Mouse (Mus musculus) cerebellum, adult (tissue): ENCODE results near the gene Smarcad1.

Source experiments
- ATAC-seq: cut with Nextera tagmentation; 2 replicates; pipeline ENCODE4 v1.9.2; 2017; ENCODE audit warnings: mild to moderate bottlenecking, moderate library complexity, mixed read lengths; ENCODE audit not compliant: insufficient number of reproducible peaks, low FRiP score, low TSS enrichment

Smarcad1 gene

DNA sequence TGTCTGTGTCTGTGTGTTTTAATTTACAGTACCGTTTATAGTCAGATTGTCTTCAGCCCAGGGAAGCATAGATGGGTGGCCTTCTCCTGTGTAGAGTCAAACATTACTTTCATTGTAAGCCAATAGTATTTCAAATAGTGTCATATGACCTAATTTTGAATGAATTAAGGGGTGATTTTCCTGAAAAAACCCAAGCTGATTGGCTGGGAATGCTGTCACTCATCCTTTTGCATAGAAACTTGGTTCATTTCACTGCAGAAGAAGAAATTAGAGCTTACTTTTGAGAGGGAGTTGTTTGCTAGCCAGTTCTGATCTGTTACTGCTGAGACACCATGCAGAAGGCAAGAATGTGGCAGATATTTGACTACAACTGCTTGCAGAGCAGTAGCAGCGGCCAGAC, 32.8 kb downstream of the Smarcad1 start:
- no peak for ATAC-seq

DNA sequence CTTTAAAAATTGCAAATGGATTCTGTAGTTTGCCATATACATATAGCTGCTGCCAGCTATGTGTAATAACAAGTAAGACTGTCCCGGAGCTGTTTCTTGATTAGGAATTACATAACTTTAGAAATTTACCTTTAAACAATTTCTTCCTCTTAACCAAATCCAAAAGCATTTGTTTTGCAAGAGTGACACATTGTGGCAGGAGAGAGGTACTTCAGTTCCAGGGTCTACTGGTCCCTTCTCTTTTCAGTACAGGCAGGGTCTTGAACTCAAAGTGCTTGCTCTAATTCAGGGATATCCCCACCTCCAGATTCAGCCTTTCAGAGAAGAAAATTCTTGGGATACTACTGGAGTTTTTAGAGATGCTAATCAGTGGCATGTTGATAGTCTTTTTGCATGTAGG, 36.8 kb downstream of the Smarcad1 start:
- ATAC-seq: no peak

DNA sequence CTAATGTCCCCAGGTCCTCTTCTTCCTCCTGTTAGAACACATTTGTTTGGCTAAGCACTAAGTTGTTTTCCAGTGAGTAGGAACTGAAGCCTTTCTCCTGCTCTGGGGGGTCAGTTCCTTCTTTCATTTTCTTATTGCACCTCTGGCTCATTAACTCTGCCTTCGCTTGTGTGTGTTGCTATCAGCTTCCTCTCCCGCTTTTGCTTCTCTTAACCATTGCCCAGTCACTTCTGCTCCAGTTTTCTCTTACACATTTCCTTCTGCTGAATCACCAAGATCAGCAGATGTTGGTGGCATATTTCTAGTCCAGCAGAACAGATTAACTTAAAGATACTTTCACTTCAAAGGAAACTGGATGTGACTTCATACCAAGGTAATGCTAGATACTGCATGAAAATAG, 72.5 kb downstream of the Smarcad1 start:
- no peak for ATAC-seq

DNA sequence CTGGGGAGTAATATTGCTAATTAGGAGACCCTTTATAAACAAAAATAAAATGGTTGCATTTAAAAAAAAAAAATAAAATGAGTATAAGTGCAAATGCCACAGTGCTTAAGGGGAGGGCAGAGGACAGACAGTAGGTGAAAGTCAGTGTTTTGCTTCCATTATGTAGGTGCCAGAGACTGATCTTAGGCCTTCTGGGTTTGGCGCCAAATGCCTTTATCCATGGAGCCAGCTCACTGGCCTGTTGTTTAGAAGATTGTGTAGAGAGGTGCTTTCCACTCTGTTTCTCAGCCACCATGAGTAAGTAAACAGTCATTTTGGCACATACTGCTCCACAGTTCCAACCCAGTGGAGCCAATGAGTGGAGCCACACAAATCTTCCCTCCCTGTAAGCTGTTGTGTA, 75.2 kb downstream of the Smarcad1 start:
- no peak for ATAC-seq

DNA sequence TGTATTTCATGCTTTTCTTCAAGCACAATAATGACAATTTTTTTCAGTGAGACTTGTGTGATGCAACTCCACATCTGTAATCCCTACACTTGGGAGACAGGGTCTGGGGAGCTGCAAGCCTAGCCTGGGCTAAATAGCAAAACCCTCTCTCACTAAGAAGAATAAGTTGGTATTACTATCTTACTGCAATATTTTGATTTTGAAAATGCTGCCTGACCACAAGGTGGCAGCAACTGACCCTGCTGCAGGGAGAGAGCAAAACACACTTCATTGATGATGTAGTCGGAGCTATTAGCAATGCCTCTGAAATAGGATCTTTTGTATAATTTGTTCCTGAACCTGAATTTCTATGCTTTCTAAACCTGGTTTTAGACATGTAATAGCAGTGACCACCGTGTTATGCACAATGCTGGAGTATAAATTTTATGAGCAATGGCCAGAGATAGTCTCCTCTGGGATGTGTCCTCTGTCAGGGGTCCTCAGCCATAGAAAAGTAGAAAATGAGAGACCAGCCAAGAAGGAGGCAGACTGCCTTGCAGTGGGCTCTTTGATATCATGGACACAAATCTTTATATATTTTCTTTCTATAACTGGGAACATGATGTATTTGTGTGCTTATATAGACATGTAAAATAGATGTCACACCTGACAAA, 83.8 kb downstream of the Smarcad1 start:
- peak; percentile 50; the same call in 1 of the 2 replicates for ATAC-seq

DNA sequence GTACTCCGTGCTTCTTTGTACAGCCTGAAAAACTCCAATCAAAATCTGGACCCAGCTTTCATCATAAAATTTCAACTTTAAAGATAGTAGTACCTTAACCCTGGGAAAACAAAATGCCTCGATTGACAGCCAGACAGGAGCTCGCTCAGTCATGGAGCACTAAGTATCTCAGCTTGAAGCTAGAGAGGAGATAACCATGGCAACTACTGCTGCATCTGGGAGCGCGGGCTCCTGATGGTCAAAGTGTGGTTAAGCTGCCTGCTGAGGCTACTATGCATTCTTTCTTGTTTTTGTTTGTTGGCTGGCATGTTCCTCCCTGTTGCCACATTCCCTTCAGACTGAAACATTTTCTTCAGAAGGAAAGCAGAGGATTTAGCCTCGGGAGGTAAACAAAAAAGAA, 90.0 kb downstream of the Smarcad1 start:
- no peak for ATAC-seq

DNA sequence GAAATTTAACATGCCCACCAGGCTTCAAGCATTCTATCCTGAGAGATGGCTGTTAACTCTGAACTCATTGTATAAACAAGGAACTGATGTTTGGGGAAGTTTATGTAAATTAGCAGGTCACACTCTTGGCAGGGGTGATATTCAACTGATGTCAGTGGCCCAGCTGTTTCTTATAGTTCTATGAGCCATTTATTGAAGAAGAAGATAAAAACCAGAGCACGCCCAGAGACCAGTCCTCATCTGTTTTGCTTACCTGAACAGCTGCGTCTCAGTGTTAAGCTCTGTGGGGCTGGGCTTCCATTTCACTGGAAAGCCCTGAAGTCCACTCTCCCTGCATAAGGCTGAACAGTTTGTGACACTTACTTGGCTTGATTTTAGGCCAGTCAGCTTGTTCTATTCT, 95.4 kb downstream of the Smarcad1 start:
- no peak for ATAC-seq

DNA sequence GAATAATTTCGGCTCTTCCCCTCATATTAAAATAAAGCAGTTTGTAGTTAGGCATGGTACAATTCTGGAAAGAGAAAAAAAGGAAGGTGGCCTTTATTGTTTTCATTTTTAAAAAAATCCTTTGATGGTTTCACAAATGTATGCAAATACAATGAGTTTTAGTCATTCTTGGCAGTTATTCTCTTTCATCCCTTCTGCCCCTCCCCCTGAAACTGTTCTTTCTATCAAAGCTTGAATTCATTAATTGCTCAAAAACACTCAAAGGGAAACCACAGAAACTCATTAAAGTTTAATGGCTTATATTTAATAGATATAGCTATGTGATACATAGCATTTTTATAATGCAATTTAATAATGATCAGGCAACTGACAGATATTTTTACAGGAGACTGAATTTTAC, 95.9 kb downstream of the Smarcad1 start:
- ATAC-seq: no peak

DNA sequence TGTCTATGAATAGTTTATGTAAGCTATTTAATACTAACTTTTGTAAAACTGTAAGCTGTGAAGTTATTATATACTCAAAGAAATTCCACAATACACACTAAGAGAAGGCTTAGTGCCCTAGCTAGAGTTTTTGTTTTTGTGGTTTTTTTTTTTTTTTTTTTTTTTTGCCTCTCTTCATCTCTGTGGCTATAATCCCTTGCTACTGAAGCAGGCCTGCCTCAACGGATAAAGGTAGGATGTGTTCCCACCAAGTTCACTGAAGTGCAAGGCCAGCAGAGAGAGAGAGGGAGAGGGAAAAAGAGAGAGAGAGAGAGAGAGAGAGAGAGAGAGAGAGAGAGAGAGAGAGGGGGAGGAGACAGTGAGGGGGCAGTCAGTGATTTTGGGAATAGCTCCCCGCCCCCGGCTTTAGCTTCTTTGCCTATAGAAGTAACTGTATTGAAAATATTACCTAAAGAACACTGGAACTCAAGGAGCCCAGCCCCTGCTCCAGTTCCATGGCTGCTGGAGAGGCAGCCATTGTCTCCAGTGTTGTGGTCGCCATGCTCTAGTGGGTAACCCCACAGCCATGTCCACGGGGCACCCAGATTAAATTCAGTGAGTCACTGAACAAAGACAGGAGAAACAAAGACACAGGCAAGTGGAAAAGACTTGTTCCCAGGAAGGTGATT, 97.8 kb downstream of the Smarcad1 start:
- ATAC-seq: no peak

DNA sequence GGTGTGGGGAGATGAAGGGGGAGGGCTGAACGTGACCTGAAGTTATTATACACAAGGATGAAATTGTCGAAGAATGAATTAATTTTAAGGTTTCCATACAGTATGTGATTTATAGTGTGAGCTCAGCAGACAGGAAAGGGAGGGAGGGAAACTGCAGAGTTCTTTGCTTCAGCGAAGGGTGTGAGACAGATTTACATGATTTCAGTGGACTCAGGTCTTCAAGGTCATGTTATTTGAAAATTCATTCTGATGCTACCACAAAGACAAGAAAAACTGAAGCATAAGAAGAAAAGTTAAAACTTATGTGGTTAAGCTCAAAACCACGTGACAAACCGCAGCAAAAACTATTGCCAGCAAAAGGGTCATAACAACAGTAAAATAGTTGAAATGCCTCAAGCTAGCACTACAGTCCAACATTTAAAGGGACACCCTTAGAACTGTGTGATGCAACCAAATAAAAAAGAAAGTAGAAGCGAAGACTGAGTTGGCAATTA, 98.4 kb downstream of the Smarcad1 start:
- no peak for ATAC-seq

DNA sequence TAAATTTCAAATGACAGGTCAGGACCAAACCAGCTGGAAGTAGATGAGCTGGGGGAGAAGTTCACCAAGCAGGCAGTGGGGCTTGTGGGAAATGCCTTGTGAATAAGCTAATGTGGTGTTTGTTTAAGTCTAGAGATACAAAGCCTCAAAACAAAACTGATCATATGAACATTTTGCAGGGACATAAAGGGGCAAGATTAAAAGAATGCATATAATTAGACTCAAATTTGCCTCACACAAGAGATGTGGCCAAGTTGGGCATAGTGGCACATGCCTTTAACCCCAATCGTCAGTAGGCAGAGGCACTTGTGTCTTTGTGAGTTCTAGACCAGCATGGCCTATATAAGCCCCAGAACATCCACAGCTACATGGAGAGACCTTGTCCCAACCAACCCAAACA, 99.9 kb downstream of the Smarcad1 start:
- ATAC-seq: no peak

DNA sequence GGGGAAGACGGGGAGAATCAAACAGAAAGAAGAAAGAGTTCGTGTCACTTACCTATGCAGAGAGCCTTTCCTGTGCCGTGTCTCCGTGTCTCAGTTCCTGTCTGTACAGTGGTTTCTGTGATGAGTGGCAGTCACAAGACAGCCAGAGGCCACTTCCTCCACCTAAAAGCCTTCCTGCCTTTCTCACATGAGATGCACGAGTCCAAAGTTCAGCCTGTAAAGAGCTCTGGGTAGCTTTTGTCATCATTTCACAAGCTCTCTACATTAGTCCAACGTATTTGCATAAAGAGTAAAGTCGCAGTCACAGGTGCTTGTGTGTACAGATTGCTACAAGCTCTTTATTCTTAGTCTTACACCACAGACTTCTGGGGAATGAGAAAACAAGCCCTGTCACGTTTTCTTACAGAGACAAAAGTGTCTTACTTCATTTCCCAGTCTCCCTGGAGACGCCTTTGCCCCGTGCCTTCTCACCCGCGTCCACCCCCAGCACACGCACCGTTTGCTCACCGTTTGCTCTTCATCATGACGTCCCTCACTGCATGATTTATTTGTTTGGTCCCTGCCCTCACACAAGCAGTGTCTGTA, 102.3 kb downstream of the Smarcad1 start, which contains the start of gene Hpgds:
Hpgds (minus strand) TSS at position 288 of the 585 bp plus-strand sequence.
- ATAC-seq: no peak

DNA sequence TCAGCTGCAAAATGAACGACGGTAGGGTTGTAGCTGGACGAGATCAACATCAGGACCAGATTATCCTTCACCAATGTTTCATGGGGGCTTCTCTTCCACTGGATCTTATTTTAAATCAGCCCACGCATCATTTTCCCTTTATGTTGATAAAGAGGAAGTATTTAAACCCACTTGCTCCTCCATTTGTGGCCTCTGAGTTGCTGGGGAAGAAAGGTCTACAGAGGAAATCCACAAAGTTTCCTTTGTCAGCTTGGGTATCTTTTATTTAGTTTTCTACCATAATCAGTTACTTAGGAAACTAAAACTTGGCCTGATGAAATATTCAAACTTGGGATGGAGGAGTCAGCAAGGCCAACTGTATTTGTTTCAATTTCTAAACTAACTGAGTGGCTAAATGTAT, 104.0 kb downstream of the Smarcad1 start:
- no peak for ATAC-seq

DNA sequence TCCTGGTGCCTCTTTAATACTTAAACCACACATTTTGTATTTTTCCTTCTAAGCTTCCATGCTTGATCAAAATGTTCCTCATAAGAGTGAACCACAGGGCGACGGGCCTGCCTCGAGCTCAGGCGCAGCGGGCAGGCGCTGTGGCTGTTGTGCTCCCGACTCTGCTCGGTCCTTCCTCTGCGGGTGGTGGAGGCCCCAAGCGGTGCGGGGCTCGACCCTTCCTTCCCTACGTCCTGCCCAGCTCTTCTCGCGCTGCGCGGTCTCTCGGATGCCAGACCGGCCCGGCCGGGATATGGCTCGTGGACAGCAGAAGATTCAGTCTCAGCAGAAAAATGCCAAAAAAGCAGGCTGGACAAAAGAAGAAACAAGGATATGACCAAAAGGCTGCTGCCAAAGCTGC, 108.3 kb downstream of the Smarcad1 start:
- peak; percentile 79 for ATAC-seq

DNA sequence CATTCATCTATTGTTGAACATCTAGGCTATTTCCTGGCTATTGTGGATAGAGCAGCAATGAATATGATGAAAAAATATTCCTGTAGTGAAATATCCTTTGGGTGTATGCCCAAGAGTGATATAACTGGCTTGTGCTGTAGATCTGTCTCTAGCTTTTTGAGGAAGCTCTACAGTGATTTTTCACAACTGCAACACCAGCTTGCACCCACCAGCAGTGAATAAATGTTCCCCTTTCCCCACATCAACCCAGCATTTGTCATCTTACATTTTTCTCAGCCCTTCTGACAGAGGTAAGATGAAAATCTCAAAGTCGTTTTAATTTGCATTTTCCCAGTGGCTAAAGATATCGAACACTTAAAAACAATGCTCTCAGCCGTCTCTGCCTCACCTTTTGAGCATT, 111.2 kb downstream of the Smarcad1 start:
- no peak for ATAC-seq

DNA sequence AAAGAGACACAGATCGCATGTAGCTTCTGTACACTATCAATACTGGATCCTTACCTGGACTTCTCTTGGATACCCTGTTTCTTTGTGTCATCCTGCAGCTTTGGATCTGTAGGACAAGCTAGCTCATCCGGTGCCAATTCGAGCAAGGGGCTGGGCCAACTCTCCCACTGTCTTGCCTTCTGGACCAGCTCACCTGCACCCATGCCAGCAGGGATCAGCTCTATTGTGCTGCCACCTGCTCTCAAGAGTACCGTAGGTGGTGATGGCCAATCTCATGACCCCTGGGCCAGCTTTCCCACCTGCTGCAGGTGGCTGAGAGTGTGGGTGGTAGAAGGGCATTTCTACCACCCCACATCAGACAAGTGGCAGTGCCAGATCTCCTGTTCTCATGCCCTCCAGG, 114.7 kb downstream of the Smarcad1 start:
- ATAC-seq: peak; percentile 88

DNA sequence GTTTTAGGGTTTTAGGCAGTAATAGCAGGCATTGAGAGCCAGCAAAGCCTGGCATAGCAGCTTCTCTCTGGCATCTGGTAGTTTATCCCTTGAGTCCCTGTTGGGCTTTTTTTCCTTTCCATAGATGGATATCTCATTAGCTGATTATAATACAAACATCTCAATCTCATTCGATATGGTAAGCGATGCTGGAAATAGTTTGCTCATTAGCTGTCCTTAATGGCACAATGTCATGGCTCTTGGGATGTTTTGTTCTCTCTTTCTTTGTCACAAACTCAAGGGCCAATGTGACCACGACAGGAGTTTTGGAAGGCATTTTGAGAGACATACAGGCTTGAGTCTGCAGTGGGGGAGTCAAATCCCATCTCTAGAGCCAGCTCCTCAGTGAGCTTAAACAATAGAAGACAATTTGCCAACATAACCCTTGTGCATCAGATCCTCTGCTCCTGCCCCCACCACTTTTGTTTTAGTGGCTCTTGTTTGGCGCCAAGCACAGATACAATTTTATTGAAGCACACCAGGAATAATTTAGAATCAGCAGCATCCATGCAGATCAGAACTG, 117.1 kb downstream of the Smarcad1 start:
- no peak for ATAC-seq

DNA sequence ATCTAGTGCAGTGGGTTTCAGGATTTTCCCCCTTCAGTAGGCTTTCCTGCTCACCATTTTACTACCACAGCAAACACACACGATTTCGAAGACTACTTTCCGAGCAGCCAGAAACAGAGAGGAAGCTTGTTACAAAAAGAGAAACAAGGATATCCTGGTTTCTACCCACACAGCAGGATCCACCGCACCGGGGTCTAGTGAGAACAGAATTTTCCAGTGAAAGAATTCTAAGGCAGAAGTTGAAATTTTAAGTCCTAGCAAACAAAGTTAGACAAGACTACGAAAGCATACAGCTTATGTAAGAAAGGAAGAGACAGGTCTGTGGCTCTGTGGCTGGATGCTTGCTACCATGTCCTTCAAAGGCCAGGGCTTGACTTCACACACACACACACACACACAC, 121.8 kb downstream of the Smarcad1 start:
- ATAC-seq: no peak

DNA sequence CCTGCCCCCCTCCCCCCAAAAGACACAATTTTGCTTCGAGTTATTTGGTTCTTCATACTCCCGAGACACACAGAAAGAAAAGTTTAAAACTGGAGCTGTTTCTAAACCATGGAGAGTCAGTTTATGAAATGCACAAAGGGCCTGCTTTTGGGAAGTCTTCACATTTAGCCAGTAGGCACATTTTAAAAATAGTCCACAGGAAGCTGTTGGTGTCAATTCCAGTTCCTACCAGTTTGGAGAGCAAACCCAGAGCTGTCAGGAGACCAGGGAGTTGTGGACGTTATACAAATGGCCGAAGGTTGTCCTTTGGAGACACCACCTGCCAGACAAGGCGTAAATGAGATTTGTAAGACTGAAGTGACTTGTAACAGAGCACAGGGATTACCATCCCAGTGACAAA, 122.6 kb downstream of the Smarcad1 start:
- no peak for ATAC-seq
